Mouse (Mus musculus): Measurements from ENCODE around the gene Hoxa11.
A peak's percentile ranks its signal among the peaks of the same experiment; 100 is the strongest.

Hoxa11 gene

DNA sequence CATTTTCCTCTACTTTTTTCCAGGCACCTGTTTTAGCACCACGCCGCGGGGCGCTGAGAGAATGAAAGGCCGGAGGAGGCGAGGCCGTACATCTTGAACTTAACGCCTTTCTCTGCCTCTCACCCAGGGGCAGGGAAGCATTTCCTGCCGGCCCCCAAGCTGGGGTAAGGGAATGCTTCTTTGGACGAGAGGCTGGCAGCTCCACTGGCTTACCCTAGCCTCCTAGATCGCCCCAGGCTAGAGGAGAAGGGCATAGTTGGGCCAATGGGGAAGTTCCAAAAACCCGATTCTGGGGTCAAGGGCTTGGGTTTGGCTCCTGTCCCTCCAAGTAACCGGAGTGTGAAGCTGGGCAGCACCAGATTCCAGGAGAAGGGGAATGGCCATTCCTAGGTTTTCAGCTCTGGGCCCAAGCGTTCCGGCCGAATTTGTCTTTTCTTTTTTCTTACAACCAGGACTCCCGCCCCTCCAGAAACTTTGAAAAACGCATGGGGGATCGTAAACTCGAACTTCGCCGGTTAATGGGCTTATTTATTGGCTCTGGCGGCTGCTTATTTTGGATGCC lies 12.5 kb downstream of the Hoxa11 start:
- no peak for DNase-seq (ENCODE audit: low read depth)

GRCm38 (mm10) chr6:52232568-52232965 lies 13.0 kb downstream of the Hoxa11 start:
- no peak for DNase-seq (ENCODE audit: low read depth)

GRCm38 (mm10) chr6:52231885-52232567 lies 13.6 kb downstream of the Hoxa11 start:
- no peak for DNase-seq (ENCODE audit: low read depth)

DNA sequence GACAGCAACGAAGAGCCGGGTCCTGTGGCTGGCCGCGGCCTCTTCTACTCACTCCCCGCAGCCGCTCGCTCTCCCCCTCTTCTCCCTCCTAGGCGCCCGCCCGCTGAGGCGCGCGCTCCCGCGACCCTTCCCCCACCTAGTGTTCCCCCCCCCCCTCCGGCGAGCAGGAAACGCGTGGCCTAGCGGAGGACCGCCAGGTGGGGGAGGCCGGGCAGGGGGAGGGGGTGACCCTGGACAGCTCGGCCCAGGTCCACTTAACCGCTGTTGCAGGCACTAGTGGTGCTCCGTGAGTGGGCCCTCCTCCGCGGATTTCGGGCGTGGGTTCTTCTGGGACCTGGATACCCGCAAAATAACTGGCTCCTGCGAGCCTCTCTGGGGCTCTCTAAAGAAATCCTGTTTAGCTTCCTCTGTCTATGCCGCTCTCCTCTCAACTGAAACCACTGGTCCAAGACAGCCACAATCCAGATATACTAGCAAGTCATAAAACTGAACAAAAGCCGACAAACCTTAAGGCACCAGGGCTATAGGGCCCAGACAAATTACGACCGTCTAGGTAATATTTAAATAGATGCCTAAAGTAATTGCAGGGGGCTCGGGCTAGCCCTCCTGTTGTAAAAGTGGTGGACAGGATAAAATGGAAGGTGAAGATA lies 15.0 kb downstream of the Hoxa11 start, which contains the start of gene Hoxa9:
Hoxa9 (minus strand) TSS at position 574 of the 650 bp plus-strand sequence.
- DNase-seq (ENCODE audit: low read depth), result no peak

DNA sequence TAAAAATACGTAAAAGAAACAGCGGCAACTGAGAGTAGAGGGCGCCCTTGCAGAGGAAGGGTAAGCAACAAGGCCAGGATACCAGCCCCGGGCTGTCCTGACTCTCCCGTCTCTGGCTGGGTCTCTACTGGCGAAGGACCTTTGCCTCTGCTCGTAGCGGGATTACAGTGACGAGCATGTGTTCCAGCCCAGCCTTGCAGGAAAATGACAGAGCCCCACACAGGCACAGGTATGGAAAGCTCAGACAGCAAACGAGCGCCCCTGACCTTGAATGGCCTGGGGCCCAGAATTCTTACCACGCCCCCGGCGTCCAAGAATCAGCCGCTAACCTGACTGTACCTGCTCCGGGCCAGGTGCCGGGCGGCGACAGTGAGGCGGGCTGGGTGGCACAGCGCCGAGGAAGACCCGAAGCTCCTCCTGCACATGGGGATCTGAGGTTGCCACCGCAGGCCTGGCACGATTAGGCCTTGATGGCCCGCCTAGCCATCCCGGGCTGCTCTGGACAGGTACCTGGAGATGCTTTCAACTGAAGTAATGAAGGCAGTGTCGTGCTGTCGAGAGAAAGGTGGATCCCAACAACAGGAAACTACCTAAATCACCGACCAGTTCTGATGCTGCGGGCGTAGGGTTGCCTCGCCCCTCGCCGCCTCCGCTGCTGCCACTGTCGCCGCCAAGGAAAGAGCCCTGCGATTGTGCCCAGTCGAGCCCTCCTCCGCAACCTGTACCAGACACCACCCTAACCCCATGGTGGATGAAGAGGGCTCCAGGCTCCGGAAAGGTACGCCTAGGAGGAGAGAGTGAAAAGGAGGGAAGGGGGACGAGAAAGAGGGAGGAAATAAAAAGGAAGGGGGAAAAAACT lies 15.8 kb downstream of the Hoxa11 start:
- no peak for DNase-seq (ENCODE audit: low read depth)

DNA sequence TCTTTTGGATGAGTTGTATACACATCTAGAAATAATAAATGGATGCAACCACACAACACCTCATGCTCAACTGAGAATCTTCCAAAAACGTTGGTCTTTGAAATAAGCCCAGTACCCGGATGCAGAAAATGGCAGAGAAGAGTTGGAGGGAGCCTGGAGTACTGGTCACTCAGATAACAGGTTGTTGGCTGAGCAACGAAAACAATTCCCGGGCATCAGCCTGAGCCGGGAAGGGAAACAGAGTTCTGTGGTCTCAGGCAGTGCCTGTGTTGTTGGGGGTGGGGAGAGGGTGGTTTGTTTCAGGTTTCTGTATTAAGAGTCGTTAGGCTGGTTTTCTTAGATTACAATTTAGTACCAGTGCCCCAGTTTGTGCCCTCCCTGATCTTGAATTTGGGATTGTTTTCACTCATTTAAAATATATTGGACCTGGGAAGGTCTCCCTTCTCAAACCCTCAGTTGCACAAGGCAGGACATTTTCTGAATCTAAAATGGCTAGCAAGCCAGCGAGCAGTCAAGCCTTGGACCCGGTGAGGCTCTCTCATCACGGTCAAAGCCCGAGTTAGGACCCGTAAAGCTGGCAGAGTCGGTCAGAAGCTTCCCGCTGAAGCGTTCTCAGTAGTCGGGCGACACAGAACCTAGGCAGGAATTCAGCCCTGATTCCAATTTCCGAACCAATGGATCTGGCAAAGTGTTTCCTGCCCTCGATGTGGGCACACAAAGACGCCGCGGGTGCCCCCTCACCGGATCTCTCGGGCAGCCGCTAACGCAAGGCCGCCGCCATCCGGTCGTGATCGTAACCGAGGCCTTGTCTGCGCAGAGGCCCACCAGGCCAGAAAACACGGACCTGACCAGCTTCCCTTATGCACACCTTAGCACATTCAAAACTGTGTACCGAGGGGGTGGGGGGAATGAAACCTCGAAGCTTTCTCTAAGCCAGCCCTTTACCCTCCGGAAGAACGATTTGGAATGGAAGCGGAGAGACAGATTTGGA lies 16.8 kb downstream of the Hoxa11 start:
- DNase-seq (ENCODE audit: low read depth), result peak; percentile 40

DNA sequence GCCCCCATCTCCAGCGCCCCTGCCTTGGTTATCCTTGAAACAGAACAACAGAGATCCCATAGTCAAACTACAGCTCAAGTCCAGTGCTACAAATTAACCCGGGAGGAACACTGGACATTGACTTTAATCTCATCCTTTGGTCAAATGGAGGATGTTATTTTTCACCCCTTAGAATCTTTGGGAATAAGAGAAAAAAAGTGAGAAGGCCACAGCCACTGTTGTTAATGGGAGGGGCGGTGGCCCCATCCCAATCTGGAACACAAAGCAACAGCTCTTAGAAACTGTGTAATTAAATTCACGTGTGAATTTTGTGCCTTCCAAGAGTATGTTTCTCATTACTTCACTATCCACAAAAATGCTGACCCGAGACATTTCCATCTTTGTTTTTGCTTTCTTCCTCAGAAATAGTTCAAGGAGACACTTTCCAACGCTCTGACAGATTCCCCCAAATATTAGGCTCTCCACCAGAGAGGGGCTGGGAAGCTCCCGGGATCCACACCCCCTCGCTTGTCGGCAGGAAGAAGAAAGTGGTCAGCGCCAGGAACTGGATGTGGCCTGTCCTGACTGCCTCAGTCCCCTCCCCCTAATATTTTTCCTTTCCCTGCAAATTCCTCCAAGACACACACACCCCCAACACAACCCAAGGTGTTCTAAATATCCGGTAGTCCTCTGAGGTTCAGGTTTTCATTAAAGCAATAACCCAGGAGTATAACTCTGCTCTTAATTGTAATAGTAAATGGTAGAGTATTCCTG lies 18.0 kb downstream of the Hoxa11 start:
- no peak for DNase-seq (ENCODE audit: low read depth)

DNA sequence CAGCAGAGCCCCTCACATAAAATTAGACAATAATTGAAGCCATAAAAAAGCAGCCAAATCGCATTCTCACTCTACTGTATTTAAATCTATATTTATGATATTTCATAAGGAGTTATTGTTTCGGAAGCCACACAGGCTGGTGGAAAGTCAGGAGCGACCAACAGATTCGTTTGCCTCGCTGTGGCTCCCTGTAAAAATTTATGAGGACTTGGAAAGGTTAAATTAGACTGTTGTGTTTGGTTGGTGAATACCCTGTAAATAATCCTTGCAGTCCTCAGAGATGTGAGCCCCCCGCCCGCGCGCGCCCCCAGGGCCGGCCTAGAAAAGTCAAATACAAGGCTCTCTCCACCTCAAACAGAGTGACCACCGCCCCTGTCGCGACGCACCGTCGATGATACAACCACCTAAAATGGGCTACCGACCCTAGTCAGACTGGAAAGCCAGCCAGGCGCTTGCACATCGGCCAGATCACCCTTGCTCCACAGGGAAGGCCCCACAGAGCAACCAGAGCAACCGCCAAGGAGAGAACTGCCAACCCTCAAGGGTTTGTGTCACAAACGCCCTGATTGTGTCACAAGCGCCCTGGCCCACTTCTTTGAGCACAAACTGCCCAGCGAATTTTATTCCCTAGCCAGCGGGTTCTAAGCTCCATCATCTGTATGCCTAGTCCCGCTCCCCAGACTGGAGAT lies 18.9 kb downstream of the Hoxa11 start:
- DNase-seq (ENCODE audit: low read depth), result peak; percentile 12

GRCm38 (mm10) chr6:52225612-52226568 lies 19.7 kb downstream of the Hoxa11 start:
- peak; percentile 23 for DNase-seq (ENCODE audit: low read depth)

- peak; percentile 15 for DNase-seq (ENCODE audit: low read depth)
Measured at GRCm38 (mm10) chr6:52224895-52225611, 20.6 kb downstream of the Hoxa11 start.

DNA sequence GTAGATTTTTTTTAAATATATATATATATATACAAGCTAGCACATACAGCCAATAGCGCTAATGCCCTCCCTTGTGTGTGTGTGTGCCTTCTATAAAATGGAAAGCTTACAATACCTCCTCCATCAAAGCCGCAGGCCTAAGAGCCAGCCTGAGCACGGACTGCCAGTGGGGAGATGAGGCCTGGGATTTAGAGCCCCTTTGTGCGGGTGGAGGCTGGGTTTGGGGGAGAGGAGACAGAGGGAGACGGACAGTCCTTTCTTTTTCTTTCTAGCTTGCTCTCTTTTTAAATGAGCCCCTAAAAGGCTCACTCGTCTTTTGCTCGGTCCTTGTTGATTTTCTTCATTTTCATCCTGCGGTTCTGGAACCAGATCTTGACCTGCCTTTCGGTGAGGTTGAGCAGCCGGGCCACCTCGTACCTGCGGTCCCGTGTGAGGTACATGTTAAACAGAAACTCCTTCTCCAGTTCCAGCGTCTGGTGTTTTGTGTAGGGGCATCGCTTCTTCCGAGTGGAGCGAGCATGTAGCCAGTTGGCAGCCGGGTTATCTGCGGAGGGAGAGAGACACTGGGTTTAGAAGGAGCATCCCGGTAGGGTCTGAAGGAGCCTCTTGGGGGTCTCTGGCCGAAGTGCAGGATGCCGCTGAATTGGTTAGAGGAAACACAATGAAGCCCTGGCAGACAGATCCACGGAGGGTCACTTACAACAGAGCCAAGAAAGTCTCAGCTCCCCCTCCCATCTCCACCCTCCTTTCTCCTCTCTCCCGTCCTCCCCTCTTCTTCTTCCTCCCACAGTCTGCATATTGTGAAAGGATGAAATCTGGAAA lies 21.5 kb downstream of the Hoxa11 start:
- peak; percentile 14 for DNase-seq (ENCODE audit: low read depth)

DNA sequence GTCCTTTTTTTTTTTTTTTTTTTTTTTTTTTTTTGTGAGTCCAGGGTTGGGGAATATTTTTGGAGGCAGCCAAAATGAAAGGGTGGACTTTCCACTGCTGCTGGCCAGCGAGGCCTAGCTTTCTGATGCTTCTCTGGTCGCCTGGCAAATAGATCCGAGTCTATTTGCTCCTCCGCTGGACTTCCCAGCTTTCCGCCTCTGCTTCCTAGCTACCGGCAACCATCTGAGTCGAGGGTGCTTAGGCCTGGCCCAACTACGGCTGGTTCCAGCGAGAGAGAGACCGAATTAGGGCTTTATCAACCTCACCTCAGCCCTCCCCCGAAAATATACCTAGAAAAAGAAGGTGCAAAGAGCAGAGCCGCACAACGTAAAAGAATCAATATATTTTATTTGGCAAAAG lies 22.9 kb downstream of the Hoxa11 start:
- DNase-seq (ENCODE audit: low read depth), result peak; percentile 4

DNA sequence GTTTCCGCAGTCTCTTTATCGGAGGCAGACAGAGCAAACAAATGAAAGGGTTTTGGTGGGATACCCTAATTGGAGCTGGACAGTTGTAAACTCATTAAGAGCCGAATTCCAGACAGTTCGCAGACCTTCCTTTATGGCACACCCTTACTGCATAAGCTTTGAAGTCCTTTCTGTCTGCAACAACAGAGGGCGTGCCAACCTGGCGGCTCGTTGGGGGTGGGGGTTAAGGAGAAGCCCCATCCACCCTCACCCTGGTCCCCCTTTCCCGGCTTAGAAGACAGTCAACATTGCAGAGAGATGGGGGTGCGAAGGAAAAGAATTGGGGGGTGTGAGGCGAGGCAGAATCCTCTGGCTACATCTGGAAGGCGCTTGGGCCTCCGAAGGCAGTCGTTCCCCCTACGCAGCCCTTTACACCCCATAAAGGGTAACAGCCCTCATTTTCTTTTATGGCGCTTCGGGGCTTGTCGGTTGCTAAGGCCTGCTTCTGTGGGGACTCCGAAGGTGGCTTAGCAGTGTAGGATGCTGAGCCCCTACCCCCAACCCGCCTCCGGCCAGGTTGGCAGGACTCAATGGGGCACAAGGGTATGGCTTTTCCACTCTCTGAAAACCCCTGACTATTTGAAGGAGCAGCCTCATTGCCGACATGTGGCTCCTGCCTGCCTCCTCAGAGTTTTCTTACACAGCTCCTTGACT lies 23.5 kb downstream of the Hoxa11 start:
- peak; percentile 28 for DNase-seq (ENCODE audit: low read depth)

GRCm38 (mm10) chr6:52221337-52221992 lies 24.1 kb downstream of the Hoxa11 start, which contains the start of gene Hoxa7:
Gene Hoxa7 (minus strand): TSS chr6:52221854.
- DNase-seq (ENCODE audit: low read depth), result peak; percentile 91

DNA sequence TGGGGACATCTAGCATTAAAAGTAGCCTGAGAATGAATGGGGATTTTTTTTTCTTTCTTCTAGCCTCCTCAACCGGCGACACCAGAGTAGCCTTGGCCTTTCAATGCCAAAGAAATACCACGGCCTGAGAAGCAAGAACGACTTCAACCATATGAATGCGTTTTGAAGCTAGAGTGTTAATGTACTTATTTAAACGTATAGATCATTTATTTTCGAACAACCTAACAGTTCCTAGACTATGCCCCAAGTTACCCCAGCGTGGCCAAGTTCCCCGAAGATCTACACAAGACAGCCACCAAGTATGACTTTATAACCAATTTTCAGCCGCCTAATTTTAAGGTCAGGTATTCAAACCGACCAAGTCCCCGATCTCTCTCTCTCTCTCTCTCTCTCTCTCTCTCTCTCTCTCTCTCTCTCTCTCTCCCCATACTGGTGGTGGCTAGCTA lies 24.7 kb downstream of the Hoxa11 start:
- peak; percentile 55 for DNase-seq (ENCODE audit: low read depth)
